Mouse (Mus musculus) stomach, embryonic 14.5 days (tissue): ENCODE results near the gene Hsd17b14. TPM values are rescaled to one million over a fixed set of nuclear protein-coding genes. Genes with fewer than 3 reads are reported as not detected.

Experiments
- ATAC-seq: fragments of 200-750 bp; cut with Nextera tagmentation; 2 replicates; pipeline ENCODE4 v1.8.0; 2017; ENCODE audit warnings: low read depth, moderate TSS enrichment; ENCODE audit not compliant: insufficient number of reproducible peaks, insufficient read depth, low FRiP score
- H3K27ac ChIP-seq: fragments of 300-500 bp; sonication (generic); 2 replicates; pipeline ENCODE4 v1.5.1; 2014; ENCODE audit warnings: mild to moderate bottlenecking, low read length, moderate library complexity, mixed read lengths
- H3K27me3 ChIP-seq: fragments of 300-500 bp; sonication (generic); 2 replicates; pipeline ENCODE4 v1.6.1; 2014; ENCODE audit warnings: low read length, control low read depth, mixed read lengths; ENCODE audit not compliant: control insufficient read depth, insufficient read depth
- H3K36me3 ChIP-seq: fragments of 300-500 bp; sonication (generic); 2 replicates; pipeline ENCODE4 v1.6.1; 2014; ENCODE audit warnings: mild to moderate bottlenecking, control low read depth, low read length, moderate library complexity, mixed read lengths; ENCODE audit not compliant: control insufficient read depth, insufficient read depth
- H3K4me1 ChIP-seq: fragments of 300-500 bp; sonication (generic); 2 replicates; pipeline ENCODE4 v1.6.1; 2014; ENCODE audit warnings: low read length, control low read depth, mixed read lengths; ENCODE audit not compliant: control insufficient read depth, insufficient read depth
- H3K4me2 ChIP-seq: fragments of 300-500 bp; sonication (generic); replicated peaks from 2 replicates; pipeline ENCODE4 v1.6.1; 2014; ENCODE audit warnings: low read depth, low read length, control low read depth
- H3K4me3 ChIP-seq: fragments of 300-500 bp; sonication (generic); 2 replicates; pipeline ENCODE4 v1.5.1; 2014; ENCODE audit warnings: low read depth, low read length, control low read depth
- H3K9ac ChIP-seq: fragments of 300-500 bp; sonication (generic); replicated peaks from 2 replicates; pipeline ENCODE4 v1.6.1; 2014; ENCODE audit warnings: low read depth, mild to moderate bottlenecking, control low read depth, low read length, moderate library complexity, mixed read lengths
- H3K9me3 ChIP-seq: fragments of 300-500 bp; sonication (generic); 2 replicates; pipeline ENCODE4 v1.6.1; 2016; ENCODE audit warnings: low read depth, low read length, control low read depth; ENCODE audit not compliant: control insufficient read depth
- WGBS: fragments of 180-500 bp; shearing (Covaris S2); extraction: QIAGEN DNeasy Blood & Tissue Kit; methylation state at CpG from one replicate; pipeline ENCODE4 v1.1.7; 2014; 5-methylcytosine and 5-hydroxymethylcytosine counted together
- polyA plus RNA-seq: library from polyadenylated mRNA; unstranded; fragments of >200 nt; fragmentation: Nextera tagmentation; extraction: Ambion mirVana; gene quantifications from 2 replicates; pipeline ENCODE4 v1.2.1, GENCODE M21; 2014

Gene Hsd17b14
- polyA plus RNA-seq, 1 experiment from 2014 or later, result 1.8 TPM

DNA sequence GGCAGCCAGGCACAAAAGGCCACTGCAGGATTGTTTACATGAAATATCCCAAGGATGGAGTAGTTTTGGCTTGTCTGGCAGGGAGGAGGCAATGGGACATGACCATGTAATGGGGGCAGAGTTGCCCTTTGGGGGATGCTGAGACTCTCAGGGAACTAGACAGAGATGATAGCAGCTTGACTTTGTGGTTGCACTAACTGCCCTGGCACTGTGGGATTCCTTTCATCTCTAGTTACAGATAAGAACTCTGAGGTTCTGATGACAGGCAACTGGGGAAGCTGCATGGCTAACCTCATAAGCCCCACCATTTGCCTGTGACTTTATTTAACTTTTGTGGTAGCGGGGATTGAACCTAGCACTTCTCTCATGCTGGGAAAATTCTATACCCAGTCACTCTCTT, 41.4 kb downstream of the Hsd17b14 start:
- H3K4me3 ChIP-seq, result no peak overlapping the region
- H3K27ac ChIP-seq, result no peak overlapping the region
- H3K4me1 ChIP-seq, result no peaks in the 10 kb centered on the region
- H3K9me3 ChIP-seq, result no peaks in the 10 kb centered on the region
- H3K9ac ChIP-seq, result no peak overlapping the region
- no peak overlapping the region for H3K4me2 ChIP-seq
- H3K27me3 ChIP-seq, result no peaks in the 10 kb centered on the region
- 82% methylated on average over 1 of the region's 1 CpGs for WGBS
- no peaks in the 10 kb centered on the region for H3K36me3 ChIP-seq
- no peak for ATAC-seq

DNA sequence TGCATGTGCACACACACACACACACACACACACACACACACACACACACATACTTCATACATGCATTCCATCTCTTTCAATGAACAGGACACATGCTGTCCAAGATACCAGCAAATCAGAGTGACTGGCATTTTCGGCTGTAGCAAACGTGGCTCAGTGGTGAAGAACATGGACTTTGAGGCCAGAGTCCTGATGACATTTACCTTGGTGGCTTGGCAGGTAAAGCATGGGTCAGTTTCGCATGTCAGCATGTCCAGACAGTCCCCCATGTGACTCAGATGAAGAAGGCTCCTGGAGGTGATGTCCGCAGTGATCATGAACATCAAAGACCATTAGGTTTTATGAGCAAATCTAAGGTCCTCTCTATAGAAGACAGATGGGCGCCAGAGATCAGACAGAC, 42.3 kb downstream of the Hsd17b14 start:
- ATAC-seq, result no peak
- H3K4me2 ChIP-seq, result no peak overlapping the region
- 0 out of 2 replicates have a peak, but pooled peaks cover 2% of the 10 kb centered on the region for H3K4me1 ChIP-seq
- no peak overlapping the region for H3K27ac ChIP-seq
- no peak overlapping the region for H3K4me3 ChIP-seq
- no peaks in the 10 kb centered on the region for H3K9me3 ChIP-seq
- no peaks in the 10 kb centered on the region for H3K36me3 ChIP-seq
- no peaks in the 10 kb centered on the region for H3K27me3 ChIP-seq
- H3K9ac ChIP-seq, result no peak overlapping the region
- WGBS, result 89% methylated on average over 5 of the region's 5 CpGs

DNA sequence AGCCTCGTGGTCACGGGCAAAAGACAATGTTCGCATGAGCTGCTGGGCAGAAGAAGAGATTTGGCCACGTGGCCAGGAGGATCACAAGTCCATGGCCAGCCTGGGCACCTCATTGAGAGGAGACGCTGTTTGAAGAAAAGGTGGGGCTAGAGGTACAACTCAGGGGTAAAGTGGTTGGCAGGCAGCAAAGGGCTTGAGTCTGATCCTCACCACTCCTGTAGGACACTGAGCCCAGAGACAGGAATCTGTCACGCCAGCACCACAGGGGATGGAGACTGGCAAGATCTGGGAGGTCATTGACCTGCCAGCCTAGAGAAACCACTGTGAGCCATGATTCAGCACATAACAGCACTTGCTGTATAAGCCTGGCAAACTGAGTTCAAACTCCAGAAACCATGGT, 42.8 kb downstream of the Hsd17b14 start:
- no peaks in the 10 kb centered on the region for H3K27me3 ChIP-seq
- 87% methylated on average over 6 of the region's 6 CpGs for WGBS
- ATAC-seq, result no peak
- H3K4me1 ChIP-seq, result 0 out of 2 replicates have a peak, but pooled peaks cover 2% of the 10 kb centered on the region
- no peak overlapping the region for H3K9ac ChIP-seq
- no peak overlapping the region for H3K4me2 ChIP-seq
- H3K4me3 ChIP-seq, result no peak overlapping the region
- no peaks in the 10 kb centered on the region for H3K9me3 ChIP-seq
- H3K27ac ChIP-seq, result no peak overlapping the region
- H3K36me3 ChIP-seq, result no peaks in the 10 kb centered on the region

DNA sequence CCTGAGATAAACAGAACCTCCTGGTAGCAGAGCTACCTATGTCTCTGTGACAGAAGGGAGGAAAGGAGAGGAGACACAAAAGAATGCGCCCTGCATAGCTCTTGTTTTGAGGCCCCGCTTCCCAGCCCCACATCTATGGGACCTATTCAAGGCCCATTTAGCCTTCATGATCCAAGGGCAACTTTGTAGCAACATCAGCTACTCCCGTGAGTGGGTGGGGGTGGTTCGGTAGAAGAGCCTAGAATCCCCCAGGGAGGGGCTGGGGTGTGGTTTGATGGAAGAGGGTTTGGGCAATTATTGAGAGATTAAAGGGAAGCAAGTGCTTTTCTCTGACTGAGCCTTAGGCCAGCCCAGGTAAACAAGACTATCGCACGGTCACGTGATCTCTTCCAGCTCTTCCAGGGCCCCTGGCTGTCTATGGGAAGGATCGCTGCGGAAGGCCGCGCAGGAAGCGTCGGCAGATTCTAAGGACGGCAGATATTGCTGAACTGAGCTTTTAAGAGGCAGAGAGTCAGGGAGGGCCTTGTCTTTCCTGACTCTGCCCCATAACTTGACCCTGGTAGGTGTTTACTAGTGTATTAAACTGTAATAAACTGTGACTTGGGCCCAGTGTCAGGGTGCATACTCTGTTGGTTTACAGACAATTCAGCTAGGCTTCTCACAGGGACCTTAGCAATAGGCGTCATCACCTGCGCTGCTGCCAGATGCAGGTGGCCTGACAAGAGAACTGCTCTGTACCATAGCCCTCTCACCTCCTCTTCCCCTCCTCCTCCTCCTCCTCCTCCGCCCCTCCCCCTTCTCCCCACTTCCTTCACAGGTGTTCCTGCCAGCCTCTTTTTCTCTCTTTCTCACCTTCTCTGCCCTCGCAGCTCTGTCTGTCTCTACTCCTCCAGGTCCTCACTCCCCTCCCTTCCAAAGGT, 44.5 kb downstream of the Hsd17b14 start:
- H3K9ac ChIP-seq, result no peak overlapping the region
- H3K4me2 ChIP-seq, result no peak overlapping the region
- 38% methylated on average over 18 of the region's 18 CpGs for WGBS
- H3K27ac ChIP-seq, result no peak overlapping the region
- H3K36me3 ChIP-seq, result no peaks in the 10 kb centered on the region
- H3K4me3 ChIP-seq, result no peak overlapping the region
- H3K27me3 ChIP-seq, result no peaks in the 10 kb centered on the region
- ATAC-seq, result no peak
- H3K9me3 ChIP-seq, result no peaks in the 10 kb centered on the region
- H3K4me1 ChIP-seq, result 0 out of 2 replicates have a peak, but pooled peaks cover 2% of the 10 kb centered on the region

DNA sequence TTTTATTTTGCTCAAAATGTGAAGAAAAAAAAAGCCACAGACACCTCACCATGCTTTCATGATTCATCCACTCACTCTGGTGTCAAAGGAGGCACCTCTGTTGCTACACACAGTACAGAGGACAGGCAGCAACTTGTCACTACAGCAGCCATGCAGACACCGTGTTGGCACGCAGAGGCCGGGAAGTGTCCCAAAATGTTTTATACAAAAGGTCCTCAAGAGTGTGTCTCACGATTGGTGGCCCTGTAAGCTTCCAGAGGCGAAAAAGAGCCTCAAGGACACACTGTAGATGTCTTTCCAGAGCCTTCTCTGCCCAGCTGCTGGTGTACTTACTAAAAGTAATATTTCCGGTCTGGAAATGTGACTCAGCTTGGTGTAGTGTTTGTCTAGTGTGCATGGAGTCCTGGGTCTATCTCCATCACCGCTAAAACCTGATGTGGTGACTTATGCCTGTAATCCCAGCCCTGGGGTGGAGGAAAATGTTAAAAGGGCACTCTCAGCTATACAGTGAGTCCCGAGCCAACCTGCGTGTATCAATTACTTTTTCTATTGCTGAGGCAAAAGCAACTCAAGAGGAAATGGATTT, 51.1 kb downstream of the Hsd17b14 start:
- Histone ChIP-seq H3K36me3 (no peaks in the 10 kb centered on the region), H3K9me3 (no peaks in the 10 kb centered on the region), H3K27me3 (no peaks in the 10 kb centered on the region), H3K4me1 (0 out of 2 replicates have a peak, but pooled peaks cover 4% of the 10 kb centered on the region), H3K4me3 (no peak overlapping the region), H3K9ac (no peak overlapping the region), H3K27ac (peak overlapping the region; percentile 33; the same call in 1 of the 2 replicates), H3K4me2 (no peak overlapping the region)
- 69% methylated on average over 9 of the region's 9 CpGs for WGBS
- ATAC-seq, result no peak

DNA sequence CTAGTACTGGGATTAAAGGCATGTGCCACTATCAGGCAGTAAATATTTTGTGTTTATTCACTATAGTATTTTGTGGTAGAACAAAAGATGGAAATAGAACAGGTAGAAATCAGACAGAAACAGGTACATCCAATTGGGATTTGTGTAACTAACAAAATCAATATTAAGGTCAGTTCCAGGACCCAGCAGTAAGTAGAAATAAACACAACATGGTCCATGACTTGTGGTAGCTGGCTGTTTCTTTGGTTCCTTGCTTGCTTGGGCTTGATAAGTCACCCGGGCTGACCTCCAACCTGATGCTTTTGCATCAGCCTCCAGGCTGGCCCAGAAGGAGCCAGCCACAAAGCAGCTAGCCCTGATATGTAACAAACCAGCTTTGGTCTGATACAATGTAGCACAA, 54.8 kb downstream of the Hsd17b14 start:
- no peaks in the 10 kb centered on the region for H3K9me3 ChIP-seq
- no peak overlapping the region for H3K9ac ChIP-seq
- 0 out of 2 replicates have a peak, but pooled peaks cover 2% of the 10 kb centered on the region for H3K4me1 ChIP-seq
- no peak for ATAC-seq
- no peak overlapping the region for H3K4me2 ChIP-seq
- no peak overlapping the region for H3K27ac ChIP-seq
- WGBS, result 56% methylated on average over 1 of the region's 1 CpGs
- no peaks in the 10 kb centered on the region for H3K27me3 ChIP-seq
- H3K36me3 ChIP-seq, result no peaks in the 10 kb centered on the region
- H3K4me3 ChIP-seq, result no peak overlapping the region

DNA sequence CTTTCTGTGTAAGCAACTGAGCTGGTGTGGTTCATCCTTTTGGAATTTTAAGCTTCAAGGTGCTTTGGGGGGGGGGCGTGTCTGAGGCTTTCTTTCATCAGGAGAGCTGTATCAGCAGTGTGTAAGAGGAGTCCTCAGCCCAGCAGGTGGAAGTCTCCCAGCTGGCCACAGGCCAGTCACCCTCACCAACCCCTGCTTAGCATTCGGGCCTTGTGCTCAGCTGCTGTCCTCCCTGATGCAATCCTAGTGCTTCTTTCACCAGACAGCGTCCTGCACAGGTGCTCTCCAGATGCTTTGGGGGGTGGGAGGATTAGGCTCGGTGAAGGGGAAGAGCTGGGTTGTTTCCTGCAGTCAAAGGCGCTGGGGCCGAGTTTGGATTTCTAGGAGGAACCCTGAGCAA, 61.6 kb downstream of the Hsd17b14 start:
- Histone ChIP-seq H3K27me3 (no peaks in the 10 kb centered on the region), H3K4me1 (peaks cover 6% of the 10 kb centered on the region; the same call in 1 of the 2 replicates), H3K4me2 (no peak overlapping the region), H3K9ac (no peak overlapping the region), H3K27ac (peak overlapping the region; percentile 7; the same call in 1 of the 2 replicates), H3K4me3 (no peak overlapping the region), H3K9me3 (no peaks in the 10 kb centered on the region), H3K36me3 (no peaks in the 10 kb centered on the region)
- WGBS, result 20% methylated on average over 6 of the region's 6 CpGs
- ATAC-seq, result no peak

DNA sequence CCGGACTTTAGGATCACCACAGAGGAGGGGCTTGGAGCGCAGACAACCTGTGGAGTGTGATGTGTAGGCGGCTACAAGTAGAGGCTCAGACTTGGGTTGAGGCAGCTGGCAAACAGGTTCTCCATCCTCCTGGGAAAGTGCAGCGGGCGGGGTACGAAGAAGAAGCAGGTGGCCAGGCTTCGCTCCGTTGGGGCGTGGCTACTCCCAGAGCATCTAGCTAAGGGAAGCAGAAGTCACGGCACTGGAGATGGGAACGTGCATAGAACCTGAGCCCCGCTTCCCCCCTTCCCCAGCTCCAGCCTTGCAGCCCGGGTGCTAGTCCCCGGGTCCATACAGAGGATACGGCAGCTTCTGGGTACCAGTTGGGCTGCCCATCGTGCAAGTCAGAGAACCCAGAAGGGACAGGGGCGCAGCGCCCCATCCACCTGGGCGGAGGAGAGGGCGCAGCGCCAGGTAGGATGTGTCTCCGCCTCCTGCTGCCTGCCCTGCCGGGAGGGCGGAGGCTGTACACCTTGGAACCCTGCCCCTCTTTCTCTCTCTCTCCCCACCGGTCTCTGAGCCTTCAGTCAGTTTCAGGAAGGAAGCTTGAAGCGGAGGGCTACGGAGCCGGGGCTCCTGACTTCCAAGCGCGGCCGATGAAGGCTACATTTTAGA, 62.5 kb downstream of the Hsd17b14 start, which contains the start of gene Fut1:
Fut1 (plus strand) TSS at position 248 of the 654 bp plus-strand sequence.
- Histone ChIP-seq H3K27me3 (no peaks in the 10 kb centered on the region), H3K9ac (no peak within 1 kb of the TSS), H3K36me3 (no peaks in the 10 kb centered on the region), H3K4me2 (peak within 1 kb of the TSS; percentile 44), H3K4me1 (peaks cover 6% of the 10 kb centered on the region; the same call in 1 of the 2 replicates), H3K4me3 (no peak within 1 kb of the TSS; the same call in 1 of the 2 replicates), H3K27ac (peak within 1 kb of the TSS; percentile 7; the same call in 1 of the 2 replicates), H3K9me3 (no peaks in the 10 kb centered on the region)
- peak; percentile 71 for ATAC-seq
- 5% methylated on average over 30 of the region's 31 CpGs for WGBS
